Mouse (Mus musculus): ENCODE results near the gene Actr3b.
"Not testable (repeated sequence)": the region's sequence is repeated elsewhere in the genome, so short reads cannot be mapped to it uniquely, and the experiment has no call there.

Actr3b gene

GRCm38 (mm10) chr5:25759460-25760409 lies at the start of gene Actr3b:
Gene Actr3b, plus strand, starts transcription at chr5:25759997.
- DNase-seq, result peak; percentile 69 to 83

- DNase-seq, result not testable (repeated sequence)
These were observed 46.6 kb upstream of the Actr3b start for GRCm38 (mm10) chr5:25713001-25713706.

GRCm38 (mm10) chr5:25719390-25719789 lies 40.4 kb upstream of the Actr3b start:
- DNase-seq, result no peak

- no peak for DNase-seq
These were observed 36.8 kb upstream of the Actr3b start for GRCm38 (mm10) chr5:25723016-25723415.

GRCm38 (mm10) chr5:25724134-25724675 lies 35.6 kb upstream of the Actr3b start:
- DNase-seq, result no peak

GRCm38 (mm10) chr5:25734318-25734717 lies 25.5 kb upstream of the Actr3b start:
- peak; percentile 4 to 36 for DNase-seq

GRCm38 (mm10) chr5:25735861-25736260 lies 23.9 kb upstream of the Actr3b start:
- no peak for DNase-seq

GRCm38 (mm10) chr5:25738448-25738847 lies 21.3 kb upstream of the Actr3b start:
- no peak for DNase-seq

- DNase-seq, result not testable (repeated sequence)
These were observed 20.9 kb upstream of the Actr3b start for GRCm38 (mm10) chr5:25738902-25739301.

GRCm38 (mm10) chr5:25747904-25748303 lies 11.9 kb upstream of the Actr3b start:
- no peak for DNase-seq

GRCm38 (mm10) chr5:25748613-25749012 lies 11.2 kb upstream of the Actr3b start:
- no peak for DNase-seq

- peak; percentile 17 to 44 for DNase-seq
These were observed 8.2 kb upstream of the Actr3b start for GRCm38 (mm10) chr5:25751552-25751951.

- DNase-seq, result peak in 1 of 2 experiments; percentile 53
These were observed 6.9 kb upstream of the Actr3b start for GRCm38 (mm10) chr5:25752862-25753261.

GRCm38 (mm10) chr5:25753556-25754235 lies 6.1 kb upstream of the Actr3b start:
- no peak for DNase-seq

GRCm38 (mm10) chr5:25754236-25754766 lies 5.5 kb upstream of the Actr3b start:
- no peak for DNase-seq

- DNase-seq, result peak in 1 of 2 experiments; percentile 3
These were observed 624 bp downstream of the Actr3b start for GRCm38 (mm10) chr5:25760410-25760832.

- DNase-seq, result no peak
These were observed 1.1 kb downstream of the Actr3b start for GRCm38 (mm10) chr5:25760871-25761270.

GRCm38 (mm10) chr5:25761850-25762249 lies 2.1 kb downstream of the Actr3b start:
- no peak for DNase-seq

- DNase-seq, result no peak
These were observed 9.2 kb downstream of the Actr3b start for GRCm38 (mm10) chr5:25769006-25769405.

GRCm38 (mm10) chr5:25769406-25769805 lies 9.6 kb downstream of the Actr3b start:
- DNase-seq, result no peak

GRCm38 (mm10) chr5:25772456-25772855 lies 12.7 kb downstream of the Actr3b start:
- no peak for DNase-seq
